Mouse (Mus musculus) CH12.LX (cell line): Measurements from ENCODE around the gene Jmjd1c.

Experiments used
- ELF1 ChIP-seq: IDR thresholded peaks from 2 replicates; pipeline ENCODE4 v1.6.1; 2014; ENCODE audit warnings: low read depth, mild to moderate bottlenecking, inconsistent platforms, low read length, improper control_type of control experiment
- ETS1 ChIP-seq: conservative IDR thresholded peaks from 2 replicates; pipeline ENCODE4 v1.6.1; 2012; ENCODE audit warnings: low read depth, mild to moderate bottlenecking, inconsistent platforms, low read length, improper control_type of control experiment, moderate library complexity
- KAT2A ChIP-seq: IDR thresholded peaks from 2 replicates; pipeline ENCODE4 v1.6.1; 2012; ENCODE audit warnings: low read length, improper control_type of control experiment, inconsistent platforms; ENCODE audit not compliant: insufficient replicate concordance
- POLR2A ChIP-seq: IDR thresholded peaks from 2 replicates; pipeline ENCODE4 v1.6.1; 2011; ENCODE audit warnings: low read depth, mild to moderate bottlenecking, improper control_type of control experiment, low read length
- ZC3H11A ChIP-seq: IDR thresholded peaks from 2 replicates; pipeline ENCODE4 v1.6.1; 2012; ENCODE audit warnings: low read depth, mild to moderate bottlenecking, inconsistent platforms, low read length, improper control_type of control experiment

DNA sequence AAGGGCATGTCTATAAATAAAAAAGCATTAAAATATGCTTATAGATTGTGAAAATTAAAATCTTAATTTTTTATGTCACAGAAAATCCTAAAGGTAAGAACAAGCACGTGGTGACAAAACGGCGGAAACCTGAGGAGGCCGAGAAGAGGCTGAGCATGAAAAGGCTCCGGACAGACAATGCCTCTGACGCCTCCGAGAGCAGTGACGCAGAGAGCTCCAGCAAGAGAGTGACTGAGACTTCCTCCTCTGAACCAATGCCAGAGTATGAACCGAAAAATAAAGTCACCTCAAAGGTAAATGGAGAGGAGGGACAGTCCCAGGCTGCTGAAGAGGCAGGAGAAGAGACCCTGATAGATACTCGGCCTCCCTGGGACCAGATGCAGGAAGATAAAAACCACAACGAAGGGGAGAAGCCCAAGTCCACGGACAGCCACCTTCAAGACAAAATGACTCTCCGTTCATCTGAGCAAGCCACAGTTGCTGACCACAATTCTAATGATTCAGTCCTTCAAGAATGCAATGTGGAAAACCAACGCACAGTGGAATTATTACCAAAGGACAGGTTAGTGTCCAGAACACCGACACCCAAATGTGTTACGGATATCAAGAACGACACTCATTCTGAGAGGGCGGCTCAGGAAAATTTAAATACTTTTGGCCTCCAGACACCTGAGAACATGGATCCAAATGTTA is 123.1 kb downstream of the Jmjd1c start:
- no peak for TF ChIP-seq ZC3H11A
- TF ChIP-seq ETS1: peak; percentile 63
- TF ChIP-seq KAT2A: no peak
- no peak; the same call in 1 of the 2 replicates for TF ChIP-seq ELF1
- 0 out of 2 replicates have a peak, but pooled peaks have one; percentile 40 for TF ChIP-seq POLR2A
